25 mouse cellular contexts compared by ENCODE assay signal in the genomic region with DNA sequence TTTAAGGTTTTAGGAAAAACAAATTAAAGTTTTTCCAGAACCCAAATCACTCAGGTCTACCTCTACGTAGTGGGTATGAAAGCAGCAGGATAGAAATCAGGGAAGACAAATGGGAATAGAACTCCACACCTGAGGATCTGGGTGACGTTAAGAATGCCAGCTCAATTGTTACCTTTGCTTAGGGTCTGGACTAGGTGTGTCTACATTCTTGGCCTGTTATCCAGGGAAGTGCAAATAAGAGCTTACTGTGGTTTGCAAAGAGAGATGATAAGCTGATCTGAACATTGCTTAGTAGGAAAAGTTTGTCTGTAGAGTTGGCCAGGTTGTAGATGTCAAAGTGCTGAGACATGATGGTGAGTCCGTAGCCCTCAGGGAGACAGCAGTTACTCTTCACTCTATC.
"Had no signal": no experiment of that assay in that cellular context is flagged by ENCODE, and none has a peak within 500 bp of the region (broad histone marks: within the 10 kb centered on the region; RNA-seq: fewer than 3 reads in every experiment).

No protein-coding gene starts in this region.

- H3K4me3 ChIP-seq: heart, adult 2 months; heart, embryonic 13.5 days; heart, embryonic 15.5 days; hindbrain, embryonic 13.5 days; hindbrain, embryonic 15.5 days; kidney, embryonic 15.5 days; left cerebral cortex, adult 2 months; limb, embryonic 10.5 days; limb, embryonic 12.5 days had no signal

- H3K9ac ChIP-seq: heart, embryonic 13.5 days; heart, embryonic 15.5 days; hindbrain, embryonic 13.5 days; hindbrain, embryonic 15.5 days; kidney, embryonic 15.5 days; limb, embryonic 12.5 days had no signal

- ATAC-seq: hindbrain, postnatal 0 days; intestine, embryonic 16.5 days had no signal

- H3K4me2 ChIP-seq: heart, embryonic 11.5 days; heart, embryonic 13.5 days; heart, embryonic 15.5 days; hindbrain, embryonic 13.5 days; hindbrain, embryonic 15.5 days; kidney, embryonic 15.5 days; limb, embryonic 12.5 days had no signal

- DNase-seq: gastrocnemius, postnatal 14 days; gastrocnemius, postnatal 36 days; heart, adult 11 months; heart, adult 2 months; heart, postnatal 14 days; heart, postnatal 36 days; kidney, adult 11 months; kidney, adult 2 months; kidney, adult 9 months; kidney, postnatal 14 days; kidney, postnatal 36 days; layer of hippocampus, adult 9-11 months; liver had no signal

- H3K9me3 ChIP-seq: heart, embryonic 13.5 days; heart, embryonic 15.5 days; hindbrain, embryonic 13.5 days; hindbrain, embryonic 15.5 days; kidney, embryonic 15.5 days; limb, embryonic 10.5 days; limb, embryonic 12.5 days had no signal

- H3K36me3 ChIP-seq: heart, embryonic 13.5 days; heart, embryonic 15.5 days; hindbrain, embryonic 13.5 days; hindbrain, embryonic 15.5 days; kidney, embryonic 15.5 days; limb, embryonic 10.5 days; limb, embryonic 12.5 days had no signal

- H3K27me3 ChIP-seq: heart, embryonic 13.5 days; heart, embryonic 15.5 days; hindbrain, embryonic 13.5 days; hindbrain, embryonic 15.5 days; kidney, embryonic 15.5 days; limb, embryonic 12.5 days had no signal

- H3K4me1 ChIP-seq: heart, embryonic 13.5 days; heart, embryonic 15.5 days; hindbrain, embryonic 13.5 days; hindbrain, embryonic 15.5 days; kidney, embryonic 15.5 days; limb, embryonic 12.5 days had no signal

- H3K27ac ChIP-seq: heart, adult 2 months; heart, embryonic 13.5 days; heart, embryonic 15.5 days; hindbrain, embryonic 13.5 days; hindbrain, embryonic 15.5 days; hindbrain, postnatal 0 days; kidney, embryonic 15.5 days; kidney, postnatal 0 days; left cerebral cortex, adult 2 months; limb, embryonic 10.5 days; limb, embryonic 12.5 days had no signal
